Mouse (Mus musculus) 416B (cell line): Measurements from ENCODE around the gene Cers3.

Experiments used
- DNase-seq: peaks from one replicate; pipeline ENCODE4 v3.0.0; 2011; ENCODE audit warnings: low read depth

Gene Cers3

GRCm38 (mm10) chr7:66743377-66743781 is at the start of gene Cers3:
Cers3 (plus strand) TSS chr7:66743504.
- no peak for DNase-seq

- DNase-seq, result no peak
Measured at GRCm38 (mm10) chr7:66694467-66694866, 48.8 kb upstream of the Cers3 start.

- DNase-seq, result no peak
Measured at GRCm38 (mm10) chr7:66702721-66703120, 40.6 kb upstream of the Cers3 start.

DNA sequence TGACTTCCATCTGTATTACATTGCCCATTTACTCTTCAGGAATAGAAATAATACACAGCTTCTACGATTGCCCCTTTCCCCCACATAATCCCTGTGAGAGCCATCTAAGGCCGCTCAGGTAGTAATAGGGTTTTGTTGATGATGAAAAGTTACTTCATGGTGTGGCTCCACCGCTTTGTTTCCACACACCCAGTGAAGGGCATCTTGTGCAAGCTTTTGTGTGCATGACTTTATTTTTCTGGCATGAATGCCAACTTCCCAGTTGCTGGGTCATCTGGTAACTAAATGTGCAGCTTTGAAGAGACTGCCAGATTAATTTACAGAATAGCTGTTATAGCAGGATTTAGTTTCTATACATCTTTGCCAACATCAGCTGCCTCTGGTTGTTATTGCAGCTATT is 38.7 kb upstream of the Cers3 start:
- peak; percentile 35 for DNase-seq

- DNase-seq, result peak; percentile 35
Measured at GRCm38 (mm10) chr7:66711166-66711565, 32.1 kb upstream of the Cers3 start.

GRCm38 (mm10) chr7:66724514-66724913 is 18.8 kb upstream of the Cers3 start:
- DNase-seq, result no peak

DNA sequence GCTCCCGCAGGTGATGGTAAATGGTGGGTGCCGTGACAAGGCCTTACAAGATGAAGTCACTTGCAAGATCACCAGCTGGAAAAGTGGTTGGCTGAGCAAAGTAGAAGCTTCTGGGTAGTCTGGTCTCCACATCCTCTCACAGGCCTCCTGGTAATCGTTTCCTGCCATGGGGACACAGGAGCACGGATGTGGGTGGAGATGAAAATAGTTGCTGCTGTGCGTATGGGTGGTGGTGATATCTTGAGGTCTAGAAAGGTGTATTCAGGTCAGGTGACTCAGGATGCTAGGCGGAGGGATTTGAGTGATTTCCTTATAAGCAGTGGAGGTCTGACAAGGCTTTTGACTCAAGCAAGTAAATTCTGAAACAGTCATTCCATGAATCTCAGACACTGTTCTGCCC is 18.4 kb upstream of the Cers3 start:
- DNase-seq, result peak; percentile 11

DNA sequence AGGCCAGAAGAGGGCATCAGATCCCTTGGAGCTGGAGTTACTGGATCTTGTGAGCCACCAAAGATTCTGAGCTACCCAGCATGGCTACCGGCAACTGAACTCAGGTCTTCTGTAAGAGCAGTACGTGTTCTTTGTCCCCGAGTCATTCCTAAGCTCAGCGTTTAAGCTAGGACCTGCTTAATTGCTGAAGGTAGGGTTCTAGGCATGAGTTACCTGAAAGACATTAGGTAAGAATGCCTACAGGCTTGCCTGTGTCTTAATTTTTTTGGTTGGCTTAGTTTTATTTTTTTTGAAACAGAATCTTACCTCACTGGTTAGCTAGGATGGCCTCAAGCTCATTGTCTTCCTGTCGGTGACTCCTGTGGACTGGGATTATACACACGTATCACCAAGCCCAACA is 15.2 kb upstream of the Cers3 start:
- peak; percentile 9 for DNase-seq

- DNase-seq, result no peak
Measured at GRCm38 (mm10) chr7:66729232-66729631, 14.1 kb upstream of the Cers3 start.

DNA sequence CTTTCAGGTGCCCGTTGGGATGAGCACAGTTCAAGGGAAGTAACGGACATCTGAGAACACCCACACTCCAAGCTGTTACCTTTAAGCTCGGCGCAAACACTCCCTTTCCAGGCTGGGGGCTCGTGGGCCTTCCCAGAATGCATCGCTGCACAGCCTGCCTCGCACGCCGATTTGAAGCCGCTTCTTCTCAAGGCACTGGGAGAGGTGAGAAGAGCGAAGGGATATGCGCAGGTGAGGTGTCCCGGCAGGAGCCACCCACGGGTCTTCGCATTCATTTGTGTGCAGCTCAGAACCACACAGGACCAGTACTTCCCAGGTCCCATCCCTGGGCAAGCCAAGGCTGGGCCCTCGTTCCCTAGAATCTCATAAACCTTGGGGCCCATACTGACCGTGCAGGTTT is 9.9 kb upstream of the Cers3 start:
- DNase-seq, result no peak

- no peak for DNase-seq
Measured at GRCm38 (mm10) chr7:66733882-66734281, 9.4 kb upstream of the Cers3 start.

DNA sequence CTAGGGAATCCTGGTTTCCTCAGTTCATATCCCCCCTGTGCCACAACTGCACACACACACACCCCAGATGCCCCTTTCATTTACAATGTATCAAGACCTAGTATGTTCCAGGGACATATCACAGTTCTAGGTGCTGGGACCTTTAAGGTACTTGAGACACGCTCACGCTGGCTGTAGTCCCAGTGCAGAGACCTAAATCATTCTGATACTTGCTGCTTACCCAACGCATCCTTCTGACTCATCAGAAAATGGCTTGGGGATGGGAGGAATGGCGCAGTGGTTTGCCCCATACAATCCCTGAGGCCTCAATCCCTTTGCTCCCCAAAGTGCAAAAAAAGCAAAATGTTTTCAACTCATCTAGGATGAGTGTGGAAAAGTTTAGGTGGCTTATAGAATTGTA is 8.8 kb upstream of the Cers3 start:
- DNase-seq, result no peak

DNA sequence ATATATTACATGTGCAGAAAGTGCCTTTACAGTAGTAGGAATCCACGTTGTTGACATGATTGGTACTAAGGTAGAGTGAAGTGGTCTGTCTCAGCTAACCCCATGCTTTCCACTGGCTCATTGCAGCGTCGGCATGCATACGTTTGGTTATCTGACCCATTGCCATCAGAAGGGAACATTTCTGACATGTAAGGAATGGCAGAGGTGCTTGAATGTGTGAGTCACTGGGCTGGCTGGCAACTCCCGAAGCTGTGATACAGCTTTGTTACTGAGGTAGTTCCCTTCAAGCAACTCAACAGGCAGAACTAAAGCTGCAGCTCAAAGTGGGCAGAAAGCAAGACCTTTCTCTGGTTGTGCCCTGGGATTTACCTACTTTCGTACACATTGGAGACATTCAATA is 8.3 kb upstream of the Cers3 start:
- no peak for DNase-seq

GRCm38 (mm10) chr7:66737418-66737817 is 5.9 kb upstream of the Cers3 start:
- no peak for DNase-seq

GRCm38 (mm10) chr7:66741008-66741407 is 2.3 kb upstream of the Cers3 start:
- peak; percentile 7 for DNase-seq

GRCm38 (mm10) chr7:66741412-66741811 is 1.9 kb upstream of the Cers3 start:
- no peak for DNase-seq

GRCm38 (mm10) chr7:66746972-66747371 is 3.7 kb downstream of the Cers3 start:
- DNase-seq, result peak; percentile 72

DNA sequence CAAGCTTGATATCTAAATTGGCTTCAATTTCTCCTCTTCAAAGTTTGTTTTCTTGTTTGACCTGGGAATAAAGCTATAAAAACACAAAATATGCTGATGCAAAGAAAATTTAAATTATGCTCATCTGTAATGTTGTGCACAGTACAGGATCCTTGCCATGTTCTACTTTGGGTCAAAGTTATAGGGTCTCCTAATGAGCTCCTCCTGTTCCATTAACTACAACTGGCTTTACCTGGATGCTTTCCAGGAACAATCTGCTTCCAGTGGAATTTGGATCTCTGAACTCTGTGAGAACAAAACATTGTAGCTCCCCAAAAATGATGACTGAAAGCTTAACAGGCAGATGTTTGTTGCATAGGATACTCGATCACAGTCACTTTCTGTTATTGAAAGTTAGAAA is 6.7 kb downstream of the Cers3 start:
- DNase-seq, result no peak

GRCm38 (mm10) chr7:66753816-66754215 is 10.5 kb downstream of the Cers3 start:
- DNase-seq, result no peak

- peak; percentile 57 for DNase-seq
Measured at GRCm38 (mm10) chr7:66755611-66756010, 12.3 kb downstream of the Cers3 start.

GRCm38 (mm10) chr7:66769902-66770301 is 26.6 kb downstream of the Cers3 start:
- DNase-seq, result peak; percentile 41

- DNase-seq, result no peak
Measured at GRCm38 (mm10) chr7:66770706-66771105, 27.4 kb downstream of the Cers3 start.

- no peak for DNase-seq
Measured at GRCm38 (mm10) chr7:66771252-66771651, 27.9 kb downstream of the Cers3 start.

- no peak for DNase-seq
Measured at GRCm38 (mm10) chr7:66779411-66779810, 36.1 kb downstream of the Cers3 start.
